Mouse (Mus musculus) layer of hippocampus, postnatal 25 days (tissue): ENCODE results near the gene Usp9x. TPM values are rescaled to one million over a fixed set of nuclear protein-coding genes. Genes with fewer than 3 reads are reported as not detected.
A peak's percentile ranks its signal among the peaks of the same experiment; 100 is the strongest.

ENCODE experiments used
- DNase-seq, 2 experiments: peaks; one replicate each; pipeline ENCODE4 v3.0.0; 2022; ENCODE audit warnings: mixed read lengths in 2 of 2, low spot score in 1 of 2; ENCODE audit errors: extremely low spot score in 1 of 2
- total RNA-seq, 2 experiments: library from RNA; stranded (reverse); gene quantifications; 2 replicates each; pipeline ENCODE4 v1.2.3; 2021

Gene Usp9x
- 100 to 1,000 TPM; 226 to 231 TPM for total RNA-seq

GRCm38 (mm10) chrX:13071241-13071775 is at the start of gene Usp9x:
TSS of gene Usp9x (plus strand) at chrX:13071498.
- peak; percentile 61 to 66 for DNase-seq

- DNase-seq, result no peak
Observed at GRCm38 (mm10) chrX:13022547-13023310, 48.6 kb upstream of the Usp9x start.

GRCm38 (mm10) chrX:13024539-13025202 is 46.6 kb upstream of the Usp9x start:
- DNase-seq, result no peak

GRCm38 (mm10) chrX:13025286-13025685 is 46.0 kb upstream of the Usp9x start:
- no peak for DNase-seq

GRCm38 (mm10) chrX:13028156-13028555 is 43.1 kb upstream of the Usp9x start:
- DNase-seq, result no peak

- no peak for DNase-seq
Observed at GRCm38 (mm10) chrX:13029996-13030395, 41.3 kb upstream of the Usp9x start.

- no peak for DNase-seq
Observed at GRCm38 (mm10) chrX:13037085-13037484, 34.2 kb upstream of the Usp9x start.

GRCm38 (mm10) chrX:13039211-13039610 is 32.1 kb upstream of the Usp9x start:
- DNase-seq, result no peak

- no peak for DNase-seq
Observed at GRCm38 (mm10) chrX:13040391-13040790, 30.9 kb upstream of the Usp9x start.

- DNase-seq, result peak; percentile 72 to 77
Observed at GRCm38 (mm10) chrX:13041630-13042129, 29.6 kb upstream of the Usp9x start.

GRCm38 (mm10) chrX:13043780-13044179 is 27.5 kb upstream of the Usp9x start:
- no peak for DNase-seq

GRCm38 (mm10) chrX:13044666-13045065 is 26.6 kb upstream of the Usp9x start:
- DNase-seq, result no peak

- DNase-seq, result no peak
Observed at GRCm38 (mm10) chrX:13046893-13047435, 24.3 kb upstream of the Usp9x start.

GRCm38 (mm10) chrX:13047631-13048345 is 23.5 kb upstream of the Usp9x start:
- no peak for DNase-seq

GRCm38 (mm10) chrX:13054612-13055011 is 16.7 kb upstream of the Usp9x start:
- DNase-seq, result no peak

- no peak for DNase-seq
Observed at GRCm38 (mm10) chrX:13061961-13062360, 9.3 kb upstream of the Usp9x start.

GRCm38 (mm10) chrX:13064273-13064925 is 6.9 kb upstream of the Usp9x start:
- no peak for DNase-seq

GRCm38 (mm10) chrX:13070206-13070572 is 1.1 kb upstream of the Usp9x start:
- DNase-seq, result no peak

GRCm38 (mm10) chrX:13070573-13071240 is 591 bp upstream of the Usp9x start:
- DNase-seq, result peak; percentile 79 to 85
